8 mouse cellular contexts compared by ENCODE assay signal in the genomic region with DNA sequence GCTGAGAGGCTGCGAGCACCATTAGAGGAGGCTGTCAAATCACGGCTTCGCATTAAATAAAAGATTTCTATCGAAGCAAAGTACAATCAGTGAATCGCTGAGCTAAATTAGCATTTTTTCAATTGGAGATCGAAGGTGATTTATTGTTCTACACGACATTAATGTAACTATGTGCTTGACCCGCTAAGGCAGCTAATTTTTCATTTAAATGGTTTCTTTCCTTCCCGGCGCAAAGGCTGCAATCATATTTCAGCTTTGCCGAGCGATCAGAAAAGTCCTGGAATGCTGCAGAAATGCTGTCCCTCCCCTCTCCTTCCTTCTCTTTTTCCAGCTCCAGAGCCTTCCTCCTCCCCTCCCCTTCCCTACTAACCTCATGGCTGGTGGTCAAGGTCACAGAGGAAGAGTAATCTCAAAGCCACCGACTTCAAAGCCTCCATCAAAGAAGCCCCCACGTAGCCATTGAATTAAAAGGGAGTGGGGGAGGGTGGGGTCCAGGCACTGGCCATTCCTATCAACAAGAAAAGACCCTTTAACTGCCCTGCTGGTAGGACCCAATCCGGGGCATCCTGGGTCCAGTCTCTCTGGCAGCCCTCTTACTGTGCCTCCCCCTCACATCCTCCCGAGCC.
DNase-seq lines count a peak whose midpoint lies in the region; ATAC-seq and TF ChIP-seq lines count a peak whose summit lies in the region.

No protein-coding gene starts in this region.

- H3K4me1 ChIP-seq in spleen, adult 2 months (ENCODE audit: control insufficient read depth, insufficient read depth, insufficient read length): no peaks in the 10 kb centered on the region
- peaks cover 16% of the 10 kb centered on the region; the same call in 1 of the 2 replicates for H3K4me1 ChIP-seq in hindbrain, postnatal 0 days (ENCODE audit: insufficient read depth, low read length)
- peaks cover 32% of the 10 kb centered on the region for H3K4me1 ChIP-seq in midbrain, embryonic 13.5 days (replicated peaks)
- H3K4me1 ChIP-seq in cerebellum, adult 2 months (ENCODE audit: control insufficient read depth, insufficient read depth, low read length): no peaks in the 10 kb centered on the region

- H3K27me3 ChIP-seq in spleen, adult 2 months (ENCODE audit: control insufficient read depth, insufficient read depth, low read length): no peaks in the 10 kb centered on the region
- H3K27me3 ChIP-seq in hindbrain, postnatal 0 days (ENCODE audit: insufficient read depth, low read length): no peaks in the 10 kb centered on the region
- H3K27me3 ChIP-seq in midbrain, embryonic 13.5 days: no peaks in the 10 kb centered on the region
- peaks cover 1% of the 10 kb centered on the region; the same call in 1 of the 2 replicates for H3K27me3 ChIP-seq in cerebellum, adult 2 months (ENCODE audit: control insufficient read depth, insufficient read depth, low read length)

- no peak overlapping the region for H3K27ac ChIP-seq in spleen, adult 2 months (ENCODE audit: insufficient read depth, low read length)
- H3K27ac ChIP-seq in hindbrain, postnatal 0 days: peak overlapping the region; percentile 96
- peak overlapping the region; percentile 98 for H3K27ac ChIP-seq in midbrain, embryonic 13.5 days
- H3K27ac ChIP-seq in cerebellum, adult 2 months (ENCODE audit: insufficient read depth, low read length): no peak overlapping the region

- peak overlapping the region; percentile 49 for H3K9ac ChIP-seq in hindbrain, postnatal 0 days (replicated peaks; ENCODE audit: low read length)
- peak overlapping the region; percentile 66 for H3K9ac ChIP-seq in midbrain, embryonic 13.5 days (replicated peaks)

- peak; percentile 23 to 27 for DNase-seq in cerebellum, postnatal 10 days
- no peak for DNase-seq in cerebellum, adult 11-12 months
- no peak for DNase-seq in spleen, adult 2 months (ENCODE audit: low read depth in 1 of 2, low spot score in 2 of 2)
- no peak for DNase-seq in spleen, postnatal 36 days (ENCODE audit: low spot score in 2 of 2)
- peak; percentile 70 for DNase-seq in hindbrain, postnatal 0 days (ENCODE audit: low spot score)
- DNase-seq in urinary bladder, postnatal 36 days (ENCODE audit: low spot score in 2 of 2): no peak
- no peak for DNase-seq in cerebellum, adult 2 months

- no peaks in the 10 kb centered on the region for H3K36me3 ChIP-seq in spleen, adult 2 months (ENCODE audit: control insufficient read depth, insufficient read depth, low read length)
- H3K36me3 ChIP-seq in hindbrain, postnatal 0 days (ENCODE audit: insufficient read depth, low read length): no peaks in the 10 kb centered on the region
- no peaks in the 10 kb centered on the region for H3K36me3 ChIP-seq in midbrain, embryonic 13.5 days

- peak overlapping the region; percentile 70 for H3K4me2 ChIP-seq in hindbrain, postnatal 0 days (ENCODE audit: low read depth, low read length)
- peak overlapping the region; percentile 60 for H3K4me2 ChIP-seq in midbrain, embryonic 13.5 days (replicated peaks)

- no peak for TF ChIP-seq CTCF in spleen, adult 2 months (IDR thresholded peaks at IDR 0.05; ENCODE audit: extremely low read depth, insufficient read depth, insufficient read length, insufficient replicate concordance)
- TF ChIP-seq CTCF in hindbrain, postnatal 0 days (IDR thresholded peaks at IDR 0.05; ENCODE audit: low read depth): no peak
- no peak for TF ChIP-seq CTCF in cerebellum, adult 2 months (IDR thresholded peaks at IDR 0.05; ENCODE audit: borderline replicate concordance, insufficient read depth, low read depth, low read length)

- no peak for TF ChIP-seq POLR2A in spleen, adult 2 months (IDR thresholded peaks at IDR 0.05; ENCODE audit: low read depth, low read length)
- TF ChIP-seq POLR2A in cerebellum, adult 2 months (IDR thresholded peaks at IDR 0.05; ENCODE audit: borderline replicate concordance, insufficient read depth, low read length): no peak

- H3K4me3 ChIP-seq in spleen, adult 2 months (ENCODE audit: extremely low read depth, insufficient read depth, insufficient read length): 0 out of 2 replicates have a peak overlapping the region, but pooled peaks have one; percentile 7
- peak overlapping the region; percentile 34 for H3K4me3 ChIP-seq in hindbrain, postnatal 0 days (ENCODE audit: low read length)
- peak overlapping the region; percentile 29 for H3K4me3 ChIP-seq in midbrain, embryonic 13.5 days (replicated peaks)
- no peak overlapping the region for H3K4me3 ChIP-seq in cerebellum, adult 2 months (replicated peaks; ENCODE audit: insufficient read depth, low read depth, low read length)

- WGBS in spleen, adult 2 months: 10% methylated on average over 16 of the region's 16 CpGs
- WGBS in hindbrain, postnatal 0 days: under 1% methylated on average over 16 of the region's 16 CpGs
- WGBS in midbrain, embryonic 13.5 days: 3% methylated on average over 16 of the region's 16 CpGs
- WGBS in cerebellum, adult 2 months: 3% methylated on average over 16 of the region's 16 CpGs

- peak; percentile 71 for ATAC-seq in hindbrain, postnatal 0 days
- peak; percentile 87 for ATAC-seq in midbrain, embryonic 13.5 days

- H3K9me3 ChIP-seq in hindbrain, postnatal 0 days (ENCODE audit: low read length): no peaks in the 10 kb centered on the region
- H3K9me3 ChIP-seq in midbrain, embryonic 13.5 days: peaks cover 4% of the 10 kb centered on the region; the same call in 1 of the 2 replicates

Comparison
In these comparisons a context has a peak if more than half of its experiments do, and no peak if none do; other contexts are left out.
1. DNase-seq: peak in cerebellum, postnatal 10 days (2 of 2) and hindbrain, postnatal 0 days (single experiment); none in cerebellum, adult 11-12 months (single experiment), spleen, adult 2 months (0 of 2), spleen, postnatal 36 days (0 of 2), urinary bladder, postnatal 36 days (0 of 2) and cerebellum, adult 2 months (0 of 2).
2. H3K27ac ChIP-seq: peak in hindbrain, postnatal 0 days (single experiment) and midbrain, embryonic 13.5 days (single experiment); none in spleen, adult 2 months (single experiment) and cerebellum, adult 2 months (single experiment).